Mouse (Mus musculus) heart, postnatal 4 days (tissue): ENCODE results near the gene Odaph. TPM values are rescaled to one million over a fixed set of nuclear protein-coding genes. Genes with fewer than 3 reads are reported as not detected.
"Not testable (repeated sequence)": the region's sequence is repeated elsewhere in the genome, so short reads cannot be mapped to it uniquely, and the experiment has no call there.

Experiments
- DNase-seq: peaks from one replicate; pipeline ENCODE4 v3.0.0; 2021
- total RNA-seq, 2 experiments: library from RNA; stranded (reverse); gene quantifications; 2 replicates each; pipeline ENCODE4 v1.2.3; 2021

The Odaph gene
- not detected for total RNA-seq

GRCm38 (mm10) chr5:91987236-91987635, at the start of gene Odaph:
TSS of gene Odaph (plus strand) at chr5:91987475.
- DNase-seq, result no peak

- not testable (repeated sequence) for DNase-seq
Observed at GRCm38 (mm10) chr5:91945609-91946008, 41.7 kb upstream of the Odaph start.

GRCm38 (mm10) chr5:91947008-91947407, 40.3 kb upstream of the Odaph start:
- no peak for DNase-seq

GRCm38 (mm10) chr5:91949441-91949840, 37.8 kb upstream of the Odaph start:
- DNase-seq, result no peak

GRCm38 (mm10) chr5:91951404-91951803, 35.9 kb upstream of the Odaph start:
- DNase-seq, result no peak

GRCm38 (mm10) chr5:91956991-91957760, 30.1 kb upstream of the Odaph start:
- DNase-seq, result no peak

- no peak for DNase-seq
Observed at GRCm38 (mm10) chr5:91959096-91959495, 28.2 kb upstream of the Odaph start.

- DNase-seq, result no peak
Observed at GRCm38 (mm10) chr5:91959986-91960385, 27.3 kb upstream of the Odaph start.

- DNase-seq, result peak; percentile 6
Observed at GRCm38 (mm10) chr5:91960606-91961254, 26.5 kb upstream of the Odaph start.

GRCm38 (mm10) chr5:91961370-91961769, 25.9 kb upstream of the Odaph start:
- no peak for DNase-seq

- DNase-seq, result no peak
Observed at GRCm38 (mm10) chr5:91962259-91962638, 25.0 kb upstream of the Odaph start.

GRCm38 (mm10) chr5:91962639-91963440, 24.4 kb upstream of the Odaph start, which contains the start of gene Rchy1:
TSS of gene Rchy1 (minus strand) at chr5:91963068.
- peak; percentile 95 for DNase-seq

- DNase-seq, result no peak
Observed at GRCm38 (mm10) chr5:91972046-91972445, 15.2 kb upstream of the Odaph start.

GRCm38 (mm10) chr5:91974002-91974401, 13.3 kb upstream of the Odaph start:
- DNase-seq, result no peak

GRCm38 (mm10) chr5:91975758-91976157, 11.5 kb upstream of the Odaph start:
- DNase-seq, result no peak

GRCm38 (mm10) chr5:91976566-91977396, 10.5 kb upstream of the Odaph start:
- no peak for DNase-seq

- no peak for DNase-seq
Observed at GRCm38 (mm10) chr5:91977397-91977770, 9.9 kb upstream of the Odaph start.

- no peak for DNase-seq
Observed at GRCm38 (mm10) chr5:91981176-91981840, 6.0 kb upstream of the Odaph start.

GRCm38 (mm10) chr5:91983490-91983889, 3.8 kb upstream of the Odaph start:
- no peak for DNase-seq

- no peak for DNase-seq
Observed at GRCm38 (mm10) chr5:91985721-91986120, 1.6 kb upstream of the Odaph start.

- DNase-seq, result no peak
Observed at GRCm38 (mm10) chr5:91987799-91988198, 524 bp downstream of the Odaph start.

GRCm38 (mm10) chr5:91989261-91989660, 2.0 kb downstream of the Odaph start:
- no peak for DNase-seq
